Mouse (Mus musculus) gastrocnemius, postnatal 36 days (tissue): ENCODE results near the gene Ctps2. TPM values are rescaled to one million over a fixed set of nuclear protein-coding genes. Genes with fewer than 3 reads are reported as not detected.

Experiments used
- DNase-seq, 2 experiments: peaks; one replicate each; pipeline ENCODE4 v3.0.0; 2022
- intact Hi-C: fragments of 180-260 bp; cut with DNase I; formaldehyde crosslinking; loops from one replicate; pipeline ENCODE4 v1.15.1; 2025
- microRNA-seq, 2 experiments: library from miRNA; unstranded; fragments of <30 nt; microRNA quantifications; one replicate each; pipeline ENCODE4 v1.2.0; 2021
- total RNA-seq, 2 experiments: library from RNA; stranded (reverse); gene quantifications; 2 replicates each; pipeline ENCODE4 v1.2.3; 2021

Gene Ctps2
- total RNA-seq, 2 experiments from 2014 or later = 4.9 to 5.3 TPM

DNA sequence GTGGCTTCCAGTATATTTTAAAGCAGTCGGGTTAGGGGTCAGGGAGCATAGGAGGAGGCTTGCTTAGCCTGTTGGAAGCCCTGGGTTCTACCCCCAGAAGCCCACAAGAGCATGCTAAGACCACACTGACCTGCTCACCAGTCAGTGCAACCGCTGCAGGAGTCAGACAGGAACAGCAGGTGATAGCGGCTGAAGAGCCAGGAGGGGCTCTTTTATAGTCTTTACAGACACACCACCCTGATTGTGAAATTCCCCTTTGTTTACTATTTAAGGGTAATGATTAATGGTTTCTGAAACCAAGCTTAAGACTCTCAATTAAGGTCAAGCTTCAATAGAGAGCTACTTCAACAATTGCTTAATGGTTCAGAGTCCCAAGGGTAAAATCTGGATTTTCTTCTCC is 63.3 kb downstream of the Ctps2 start, which contains the start of gene S100g:
S100g (minus strand) TSS at position 217 of the 400 bp plus-strand sequence.
- DNase-seq = no peak
- intact Hi-C loops = no loop called here

DNA sequence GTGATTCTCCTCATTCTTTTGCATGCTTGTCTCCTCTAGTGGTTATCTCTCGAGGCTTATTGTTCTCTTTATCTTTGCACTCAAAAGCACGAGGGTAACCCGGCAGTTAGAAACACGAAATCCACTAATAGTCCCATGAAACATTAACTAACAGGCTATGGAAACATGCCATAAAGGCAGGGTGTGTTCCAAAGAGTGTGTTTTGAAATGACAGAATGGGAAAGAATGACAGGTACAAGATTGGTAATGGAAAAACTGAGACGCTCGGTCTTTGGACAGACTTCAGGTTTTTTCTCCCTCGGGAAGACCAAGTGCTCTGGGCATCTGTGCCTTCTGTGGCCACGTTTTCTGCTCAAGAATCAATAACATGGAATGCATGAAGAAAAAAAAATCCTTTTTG is 66.4 kb downstream of the Ctps2 start:
- DNase-seq = no peak
- intact Hi-C loops = no loop called here

DNA sequence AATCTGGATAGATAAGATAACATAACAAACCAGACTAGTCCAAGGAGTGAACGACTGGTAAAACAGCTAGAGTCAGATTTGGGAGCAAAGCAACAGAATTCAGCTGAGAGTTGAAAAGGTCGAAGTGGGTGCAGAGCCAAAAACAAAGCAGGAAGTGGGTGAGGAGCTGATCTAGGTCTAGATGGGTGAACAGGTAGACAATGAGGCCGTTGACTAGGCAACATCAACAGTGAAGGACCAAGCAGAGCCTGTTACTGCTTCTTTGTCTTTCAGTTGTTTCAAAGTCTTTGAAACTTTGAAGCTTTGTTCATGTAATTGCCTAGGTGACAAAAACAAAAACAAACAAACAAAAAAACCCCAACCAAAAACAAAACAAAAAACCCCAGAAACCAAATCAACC is 75.2 kb downstream of the Ctps2 start:
- intact Hi-C loops = no loop called here
- no peak for DNase-seq

DNA sequence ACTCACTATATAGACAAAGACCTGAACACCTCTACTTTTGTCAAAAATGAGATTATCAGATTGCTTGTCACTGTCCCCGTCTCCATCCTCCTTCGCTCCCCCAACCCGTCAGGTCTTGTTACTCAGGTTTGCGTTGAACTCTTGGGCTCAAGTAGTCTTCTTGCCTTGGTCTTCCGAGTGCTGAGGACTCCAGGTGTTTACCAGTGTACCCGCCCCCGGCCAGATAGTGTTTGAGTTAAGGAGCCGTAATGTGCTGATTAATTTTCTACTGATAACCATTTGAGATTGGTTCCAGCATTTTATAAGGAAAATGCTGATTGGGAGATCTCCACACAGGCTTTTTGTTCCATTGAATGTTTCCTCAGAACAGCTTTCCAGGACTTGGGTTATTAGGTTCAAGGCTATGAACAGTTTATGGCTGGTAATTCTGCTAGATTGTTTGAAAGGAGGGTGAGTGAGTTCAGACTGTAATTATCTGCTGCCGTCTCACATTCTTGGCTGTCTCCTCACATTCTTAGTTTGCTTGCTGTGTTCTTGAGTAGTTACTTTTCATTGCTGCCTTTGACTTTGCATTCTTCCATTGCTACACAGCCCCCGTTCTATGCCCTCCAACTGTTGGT is 85.9 kb downstream of the Ctps2 start:
- DNase-seq = no peak
- intact Hi-C loops = no loop called here

DNA sequence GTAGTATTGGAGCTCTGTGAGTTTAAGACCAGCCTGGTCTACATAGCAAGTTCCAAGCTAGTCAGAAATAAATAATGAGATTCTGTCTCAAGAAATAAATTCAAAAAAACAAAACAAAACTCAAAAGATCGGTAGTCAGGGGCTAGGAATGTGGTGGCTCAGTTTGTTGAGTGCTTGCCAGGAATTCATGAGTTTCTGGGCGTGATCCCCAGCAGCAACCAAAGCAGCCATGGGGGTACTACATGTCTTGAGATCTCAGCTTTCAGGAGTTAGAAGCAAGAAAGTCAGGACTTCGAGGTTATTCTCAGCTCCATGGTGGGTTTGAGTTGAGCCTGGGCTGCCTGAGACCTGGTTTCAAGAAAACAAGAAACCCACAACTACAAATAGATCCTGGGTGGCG is 90.4 kb downstream of the Ctps2 start:
- intact Hi-C loops = no loop called here
- DNase-seq = no peak

DNA sequence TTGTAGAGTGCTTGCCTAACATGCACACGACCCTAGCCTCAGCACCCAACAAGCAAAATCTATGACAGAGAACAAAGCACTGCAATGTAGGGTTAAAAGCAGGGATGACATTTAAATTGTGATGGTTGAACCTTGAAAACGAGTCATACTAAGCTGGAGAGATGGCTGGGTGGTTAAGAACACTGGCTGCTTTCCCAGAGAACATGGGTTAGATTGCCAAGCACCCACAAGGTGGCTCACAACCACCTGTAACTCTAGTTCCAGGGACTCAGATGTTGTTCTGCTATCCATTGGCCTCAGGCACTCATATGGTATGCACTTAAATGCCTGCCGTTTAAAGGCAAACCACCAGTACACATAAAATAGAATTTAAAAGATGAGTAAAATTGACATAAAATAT is 91.1 kb downstream of the Ctps2 start:
- intact Hi-C loops = no loop called here
- DNase-seq = no peak

DNA sequence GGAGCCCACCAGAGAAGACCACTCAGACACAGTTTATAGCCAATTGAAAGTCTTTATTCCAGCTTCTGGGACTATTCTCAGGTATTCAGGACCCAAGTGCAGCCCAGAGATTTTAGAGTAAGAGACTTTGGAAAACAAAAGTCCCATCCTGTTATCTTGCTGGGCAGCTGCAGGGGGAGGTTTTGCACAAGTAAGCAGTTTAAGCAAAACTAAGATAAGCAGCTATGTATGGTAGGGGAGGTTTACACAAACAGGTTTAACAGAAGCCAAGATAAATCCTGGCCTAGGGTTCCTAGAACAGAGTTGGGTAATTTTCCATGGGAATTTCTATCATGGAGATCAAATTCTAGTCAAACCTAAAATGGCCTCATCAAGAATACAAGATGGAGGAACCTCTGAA is 126.8 kb downstream of the Ctps2 start:
- intact Hi-C loops = no loop called here
- no peak for DNase-seq

DNA sequence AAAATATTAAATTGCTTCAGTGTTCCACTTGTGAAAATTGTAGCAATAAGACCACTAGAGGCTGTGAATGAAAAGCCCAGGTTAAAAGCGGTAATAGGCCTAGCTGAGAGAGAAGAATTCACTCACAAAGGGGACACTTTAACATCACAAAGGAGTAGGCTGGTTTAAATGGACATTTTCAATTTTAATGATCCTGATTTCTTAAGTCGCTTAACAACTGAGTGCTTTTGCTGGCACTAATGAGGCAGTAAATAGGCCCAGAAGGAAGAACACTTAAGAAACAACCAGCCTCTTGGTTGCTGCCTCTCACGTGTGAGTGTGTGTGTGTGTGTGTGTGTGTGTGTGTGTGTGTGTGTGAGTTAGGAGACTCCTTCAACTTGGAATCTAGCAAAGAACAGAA is 137.7 kb downstream of the Ctps2 start:
- no peak for DNase-seq
- intact Hi-C loops = no loop called here

DNA sequence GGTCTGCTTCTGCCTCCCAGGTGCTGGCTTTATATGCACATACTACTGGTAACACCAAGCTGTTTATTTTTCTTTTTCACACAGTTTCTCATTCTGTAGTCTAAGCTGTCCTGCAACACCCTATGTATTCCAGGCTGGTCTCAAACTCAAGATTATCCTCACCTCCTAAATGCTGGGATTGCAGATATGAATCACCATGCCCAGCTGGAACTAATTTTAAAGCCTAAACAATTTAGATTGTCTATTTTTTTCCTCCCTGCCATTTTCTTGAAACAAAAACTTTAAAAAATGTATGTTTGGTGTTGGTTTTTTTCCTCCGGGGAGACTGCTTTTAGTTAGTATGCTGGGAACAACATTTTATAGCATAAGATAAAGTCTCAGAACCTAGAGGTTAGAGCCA is 141.7 kb downstream of the Ctps2 start:
- intact Hi-C loops = no loop called here
- DNase-seq = no peak

DNA sequence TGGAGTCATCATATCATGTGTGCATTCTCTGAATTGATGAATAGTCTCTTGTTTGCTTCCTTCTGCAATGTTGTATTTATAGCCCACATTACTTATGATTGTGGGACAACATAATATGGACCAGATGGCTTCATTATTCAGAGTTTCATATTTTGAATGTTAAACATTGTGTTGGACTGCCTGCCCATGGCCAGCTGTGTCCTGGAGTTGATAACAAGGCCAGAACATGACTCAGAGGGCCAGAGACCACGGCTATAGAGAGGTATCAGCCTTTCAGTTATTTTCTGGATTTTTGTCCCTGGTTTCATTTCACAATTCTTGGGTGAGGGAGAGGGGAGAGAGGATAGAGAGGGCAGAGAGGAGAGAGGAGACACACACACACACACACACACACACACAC is 162.9 kb downstream of the Ctps2 start:
- DNase-seq = no peak
- intact Hi-C loops = no loop called here

Small RNAs within 50 kb of the gene (microRNA-seq; reads per million reads assigned to microRNA genes)
- gene Mir3473a = 0 reads per million in 2 experiments

Other genes starting within 250 kb of the Ctps2 start
- 10 to 100 TPM; 73.8 to 88.7 TPM for gene Rbbp7, start 140.8 kb upstream of the Ctps2 start, total RNA-seq
- gene Txlng, start 71.8 kb upstream of the Ctps2 start, total RNA-seq = 1 to 10 TPM; 6.4 to 9.4 TPM
- 10 to 100 TPM; 20.3 to 24.2 TPM for gene Syap1, start 12.8 kb upstream of the Ctps2 start, total RNA-seq
- not detected for gene S100g, start 63.4 kb downstream of the Ctps2 start, total RNA-seq